Mouse (Mus musculus): ENCODE data around the gene Dnah7a. TPM values are rescaled to one million over a fixed set of nuclear protein-coding genes. Genes with fewer than 3 reads are reported as not detected.
A peak's percentile ranks its signal among the peaks of the same experiment; 100 is the strongest.
"Not testable (repeated sequence)": the region's sequence is repeated elsewhere in the genome, so short reads cannot be mapped to it uniquely, and the experiment has no call there.

The Dnah7a gene
- polyA plus RNA-seq, 1 experiment = not detected

- Histone ChIP-seq H3K27me3 (ENCODE audit: control insufficient read depth, insufficient read depth, insufficient read length) (no peaks in the 10 kb centered on the region), H3K79me2 (ENCODE audit: control insufficient read depth, insufficient read depth) (no peaks in the 10 kb centered on the region), H3K4me3 (ENCODE audit: insufficient read depth, poor library complexity, severe bottlenecking) (no peak overlapping the region), H3ac (ENCODE audit: control insufficient read depth, insufficient read length, low read depth) (no peak overlapping the region), H3K36me3 (ENCODE audit: control insufficient read depth, insufficient read depth) (no peaks in the 10 kb centered on the region), H3K79me3 (ENCODE audit: low read depth) (no peaks in the 10 kb centered on the region)
- TF ChIP-seq USF1 (IDR thresholded peaks at IDR 0.05; ENCODE audit: low read depth) = no peak
- no peak for TF ChIP-seq MYOD1 (IDR thresholded peaks at IDR 0.05; ENCODE audit: control insufficient read depth, insufficient read length, low read depth)
- no peak for TF ChIP-seq MYOG (IDR thresholded peaks at IDR 0.05; ENCODE audit: control insufficient read depth, extremely low read depth, insufficient read length)
- no peak for TF ChIP-seq CTCF (IDR thresholded peaks at IDR 0.05; ENCODE audit: control insufficient read depth, insufficient read depth, insufficient read length)
Observed at GRCm38 (mm10) chr1:53728489-53729225, 22.1 kb upstream of the Dnah7a start.

DNA sequence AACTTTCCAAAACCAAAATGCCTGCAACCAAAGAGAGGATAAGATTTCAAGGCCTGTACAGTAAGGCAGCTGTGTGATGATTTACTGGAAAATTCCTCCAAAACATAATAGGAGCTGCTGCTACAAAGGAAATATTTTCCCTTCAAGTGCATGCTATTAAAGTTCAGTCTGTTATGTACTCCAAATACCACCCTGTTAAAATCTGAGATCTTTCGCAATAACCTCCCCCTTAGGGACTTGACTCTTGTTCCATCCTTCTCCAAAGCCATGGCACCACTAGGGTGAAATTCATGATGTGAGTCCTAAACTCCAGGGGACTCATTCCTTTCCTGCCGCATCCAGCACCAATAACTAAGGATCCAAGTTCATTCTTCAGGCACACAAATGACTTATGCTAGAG lies 20.3 kb upstream of the Dnah7a start:
- Histone ChIP-seq H3K79me3 (ENCODE audit: low read depth) (no peaks in the 10 kb centered on the region), H3K4me3 (ENCODE audit: insufficient read depth, poor library complexity, severe bottlenecking) (no peak overlapping the region), H3ac (ENCODE audit: control insufficient read depth, insufficient read length, low read depth) (no peak overlapping the region), H3K27me3 (ENCODE audit: control insufficient read depth, insufficient read depth, insufficient read length) (no peaks in the 10 kb centered on the region), H3K36me3 (ENCODE audit: control insufficient read depth, insufficient read depth) (no peaks in the 10 kb centered on the region), H3K79me2 (ENCODE audit: control insufficient read depth, insufficient read depth) (no peaks in the 10 kb centered on the region)
- no peak for TF ChIP-seq FOSL1 (IDR thresholded peaks at IDR 0.05; ENCODE audit: insufficient read depth, low read length, poor library complexity, severe bottlenecking)
- peak; percentile 51 for TF ChIP-seq CEBPB (IDR thresholded peaks at IDR 0.05; ENCODE audit: low read depth)

DNA sequence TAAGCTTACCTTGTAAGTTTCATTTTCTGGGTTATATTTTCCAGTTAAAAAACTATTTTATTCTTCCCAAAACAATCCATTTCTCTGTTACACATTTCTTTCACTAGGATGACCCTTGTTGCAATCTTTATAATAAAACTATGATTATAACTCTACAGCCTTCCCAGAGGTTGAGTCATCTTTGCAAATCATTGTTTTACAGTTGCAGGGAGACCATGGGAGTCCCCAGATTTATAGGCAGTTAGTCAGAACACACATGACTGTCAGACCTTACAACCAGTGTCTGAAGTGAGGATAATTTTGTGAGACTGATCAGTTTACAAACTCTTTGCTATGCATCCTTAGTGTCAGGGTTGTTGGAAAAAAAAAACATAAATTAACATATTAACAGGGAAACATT lies 14.8 kb upstream of the Dnah7a start:
- Histone ChIP-seq H3K4me3 (ENCODE audit: insufficient read depth, poor library complexity, severe bottlenecking) (no peak overlapping the region), H3K79me3 (ENCODE audit: low read depth) (no peaks in the 10 kb centered on the region), H3K36me3 (ENCODE audit: control insufficient read depth, insufficient read depth) (no peaks in the 10 kb centered on the region), H3K79me2 (ENCODE audit: control insufficient read depth, insufficient read depth) (no peaks in the 10 kb centered on the region), H3ac (ENCODE audit: control insufficient read depth, insufficient read length, low read depth) (no peak overlapping the region), H3K27me3 (ENCODE audit: control insufficient read depth, insufficient read depth, insufficient read length) (no peaks in the 10 kb centered on the region)
- no peak for TF ChIP-seq USF1 (IDR thresholded peaks at IDR 0.05; ENCODE audit: low read depth)
- no peak for TF ChIP-seq CTCF (IDR thresholded peaks at IDR 0.05; ENCODE audit: control insufficient read depth, insufficient read depth, insufficient read length)
- peak; percentile 15 for TF ChIP-seq FOSL1 (IDR thresholded peaks at IDR 0.05; ENCODE audit: insufficient read depth, low read length, poor library complexity, severe bottlenecking)
- TF ChIP-seq CEBPB (IDR thresholded peaks at IDR 0.05; ENCODE audit: low read depth) = no peak
- TF ChIP-seq MYOG (IDR thresholded peaks at IDR 0.05; ENCODE audit: control insufficient read depth, extremely low read depth, insufficient read length) = no peak

DNA sequence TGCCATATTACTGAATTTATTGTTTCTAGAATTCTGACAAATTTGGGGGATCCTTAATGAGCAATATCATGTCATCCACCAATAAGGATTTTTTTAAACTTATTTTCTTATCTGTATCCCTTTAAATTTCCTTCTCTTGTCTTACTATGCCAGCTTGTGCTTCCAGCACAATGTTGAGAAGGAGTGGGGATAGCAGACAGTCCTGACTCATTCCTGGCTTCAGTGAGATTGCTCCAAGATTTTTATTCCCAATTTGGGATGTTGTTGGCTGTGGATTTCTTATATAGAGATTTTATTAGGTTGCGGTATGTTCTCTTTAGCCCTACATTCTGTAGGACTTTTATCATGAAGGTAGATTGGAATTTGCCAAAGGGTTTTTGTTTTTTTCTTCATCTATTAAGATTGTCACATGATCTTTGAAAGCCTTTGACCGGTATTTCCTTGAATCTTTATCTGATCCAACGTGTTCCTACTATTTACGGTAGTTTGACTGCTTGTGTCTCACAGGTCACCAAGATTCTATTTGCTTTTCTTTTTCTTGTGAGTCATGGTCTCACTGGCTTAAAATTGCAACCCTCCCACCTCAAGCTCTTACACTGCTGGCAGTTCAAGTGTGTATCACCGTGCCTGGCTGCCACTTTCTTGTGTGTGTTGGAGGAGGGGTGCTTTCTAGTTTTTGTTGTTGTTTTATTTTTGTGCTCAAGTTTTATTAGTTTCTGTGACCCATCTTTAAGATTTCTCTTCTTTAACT lies 14.2 kb upstream of the Dnah7a start:
- Histone ChIP-seq H3K79me3 (ENCODE audit: low read depth) (no peaks in the 10 kb centered on the region), H3ac (ENCODE audit: control insufficient read depth, insufficient read length, low read depth) (no peak overlapping the region), H3K79me2 (ENCODE audit: control insufficient read depth, insufficient read depth) (no peaks in the 10 kb centered on the region), H3K36me3 (ENCODE audit: control insufficient read depth, insufficient read depth) (no peaks in the 10 kb centered on the region), H3K4me3 (ENCODE audit: insufficient read depth, poor library complexity, severe bottlenecking) (no peak overlapping the region), H3K27me3 (ENCODE audit: control insufficient read depth, insufficient read depth, insufficient read length) (no peaks in the 10 kb centered on the region)
- TF ChIP-seq USF1 (IDR thresholded peaks at IDR 0.05; ENCODE audit: low read depth) (peak; percentile 40), CEBPB (IDR thresholded peaks at IDR 0.05; ENCODE audit: low read depth) (no peak)

DNA sequence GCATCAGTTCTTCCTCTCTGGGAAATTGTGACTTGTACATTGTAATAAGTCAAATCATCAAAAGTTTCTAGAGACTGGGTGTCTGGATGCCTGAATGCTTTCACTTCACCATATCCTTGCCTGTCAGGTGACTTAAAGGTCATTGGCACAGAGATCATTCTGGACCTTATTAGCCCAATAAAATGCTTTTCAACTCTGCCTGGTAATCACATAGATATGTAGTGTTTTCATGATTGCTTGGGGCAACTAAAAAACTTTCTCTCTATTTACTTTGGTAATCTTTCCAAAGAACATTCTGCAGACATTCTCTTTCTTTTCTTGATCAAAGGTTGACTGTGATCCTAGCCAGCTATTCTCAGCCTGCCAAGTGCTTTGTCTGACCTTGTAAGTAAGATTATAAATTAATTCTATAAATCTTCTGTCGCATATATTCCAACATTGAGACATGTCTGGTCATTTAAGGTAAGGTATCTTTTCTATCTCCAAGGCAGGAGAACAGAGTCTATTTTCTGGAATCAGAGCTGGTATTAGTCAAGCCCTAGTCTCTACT lies 9.5 kb upstream of the Dnah7a start:
- no peaks in the 10 kb centered on the region for H3K36me3 ChIP-seq (ENCODE audit: control insufficient read depth, insufficient read depth)
- no peaks in the 10 kb centered on the region for H3K79me2 ChIP-seq (ENCODE audit: control insufficient read depth, insufficient read depth)
- no peaks in the 10 kb centered on the region for H3K79me3 ChIP-seq (ENCODE audit: low read depth)
- TF ChIP-seq MYOD1 (IDR thresholded peaks at IDR 0.05; ENCODE audit: control insufficient read depth, insufficient read length, low read depth) = no peak
- TF ChIP-seq CTCF (IDR thresholded peaks at IDR 0.05; ENCODE audit: control insufficient read depth, insufficient read depth, insufficient read length) = no peak
- no peak for TF ChIP-seq CEBPB (IDR thresholded peaks at IDR 0.05; ENCODE audit: low read depth)
- TF ChIP-seq MAX (IDR thresholded peaks at IDR 0.05) = no peak
- no peak for TF ChIP-seq FOSL1 (IDR thresholded peaks at IDR 0.05; ENCODE audit: insufficient read depth, low read length, poor library complexity, severe bottlenecking)
- no peak for TF ChIP-seq MYOG (IDR thresholded peaks at IDR 0.05; ENCODE audit: control insufficient read depth, extremely low read depth, insufficient read length)
- no peak for TF ChIP-seq USF1 (IDR thresholded peaks at IDR 0.05; ENCODE audit: low read depth)
- no peak overlapping the region for H3K4me3 ChIP-seq (ENCODE audit: insufficient read depth, poor library complexity, severe bottlenecking)
- H3K27me3 ChIP-seq (ENCODE audit: control insufficient read depth, insufficient read depth, insufficient read length) = no peaks in the 10 kb centered on the region
- no peak overlapping the region for H3ac ChIP-seq (ENCODE audit: control insufficient read depth, insufficient read length, low read depth)

DNA sequence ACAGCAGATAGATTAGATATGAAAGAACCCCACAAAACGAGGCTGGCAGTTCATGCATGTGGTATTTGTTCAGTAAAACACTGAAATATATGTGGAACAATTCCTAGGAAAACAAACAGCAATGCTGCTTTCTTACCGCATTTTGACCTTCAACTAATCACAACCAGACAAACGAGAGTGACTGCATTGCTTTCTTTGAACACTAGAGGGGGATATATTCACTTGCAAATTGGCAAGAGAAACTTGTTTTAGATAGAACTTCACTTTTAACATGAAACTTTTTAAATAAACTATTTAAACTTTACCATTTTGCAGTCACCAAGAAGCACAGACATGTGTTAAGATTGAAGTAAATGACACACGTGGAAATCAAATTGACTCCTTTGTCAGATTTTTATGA lies 8.9 kb upstream of the Dnah7a start:
- H3K79me3 ChIP-seq (ENCODE audit: low read depth) = no peaks in the 10 kb centered on the region
- H3K36me3 ChIP-seq (ENCODE audit: control insufficient read depth, insufficient read depth) = no peaks in the 10 kb centered on the region
- H3ac ChIP-seq (ENCODE audit: control insufficient read depth, insufficient read length, low read depth) = no peak overlapping the region
- no peak for TF ChIP-seq USF1 (IDR thresholded peaks at IDR 0.05; ENCODE audit: low read depth)
- peak; percentile 20 for TF ChIP-seq CTCF (IDR thresholded peaks at IDR 0.05; ENCODE audit: control insufficient read depth, insufficient read depth, insufficient read length)
- no peaks in the 10 kb centered on the region for H3K79me2 ChIP-seq (ENCODE audit: control insufficient read depth, insufficient read depth)
- no peak overlapping the region for H3K4me3 ChIP-seq (ENCODE audit: insufficient read depth, poor library complexity, severe bottlenecking)
- no peaks in the 10 kb centered on the region for H3K27me3 ChIP-seq (ENCODE audit: control insufficient read depth, insufficient read depth, insufficient read length)

DNA sequence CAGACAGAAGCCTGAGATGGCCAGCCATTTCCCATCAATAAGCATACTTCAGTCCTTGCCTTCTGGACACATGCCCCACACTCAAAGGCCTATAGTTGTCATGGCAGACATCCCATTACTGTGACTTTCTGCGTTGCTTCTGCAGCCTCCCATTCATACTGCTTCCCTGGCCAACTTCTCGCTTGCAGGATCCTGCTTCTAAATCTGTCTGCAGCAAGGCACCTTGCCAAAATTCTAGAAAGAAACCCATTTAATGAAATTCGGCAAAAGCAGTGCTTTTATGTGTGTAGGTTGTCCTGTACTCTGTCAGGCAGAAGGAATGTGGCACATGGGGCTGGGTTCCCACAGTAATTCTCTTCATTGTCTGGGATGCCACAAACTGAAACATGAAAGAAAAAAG lies 6.8 kb upstream of the Dnah7a start:
- not testable (repeated sequence) for H3K4me3 ChIP-seq (ENCODE audit: insufficient read depth, poor library complexity, severe bottlenecking); H3K79me2 ChIP-seq (ENCODE audit: control insufficient read depth, insufficient read depth); H3K36me3 ChIP-seq (ENCODE audit: control insufficient read depth, insufficient read depth); H3ac ChIP-seq (ENCODE audit: control insufficient read depth, insufficient read length, low read depth); H3K79me3 ChIP-seq (ENCODE audit: low read depth); H3K27me3 ChIP-seq (ENCODE audit: control insufficient read depth, insufficient read depth, insufficient read length)
